Mouse (Mus musculus) cerebral cortex, adult 2 months (tissue): ENCODE results near the gene Thrb.

Experiments
- WGBS: fragments of 180-500 bp; shearing (Covaris S2); methylation state at CpG from one replicate; pipeline ENCODE4 v1.1.7; 2018; 5-methylcytosine and 5-hydroxymethylcytosine counted together

Thrb gene

DNA sequence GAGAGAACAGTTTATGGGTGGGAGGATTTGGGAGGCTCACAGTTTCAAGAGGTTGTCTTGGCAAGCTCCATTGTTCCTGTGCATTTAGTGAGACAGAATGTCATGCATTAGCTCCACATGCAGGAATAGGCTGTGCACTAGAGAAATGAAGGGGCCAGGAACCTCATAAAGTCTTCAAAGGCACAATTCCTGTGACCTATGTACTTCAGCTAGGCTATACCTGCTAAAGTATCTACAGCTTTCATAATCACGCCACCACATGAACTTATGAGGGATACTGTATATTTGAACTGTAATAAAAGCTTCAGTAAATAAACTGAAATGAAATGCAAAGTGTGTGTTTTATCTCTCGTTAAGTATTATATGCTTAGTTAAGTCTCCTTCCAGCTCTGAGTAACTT, 59.4 kb downstream of the Thrb start:
- WGBS = 61% methylated on average over 2 of the region's 2 CpGs

DNA sequence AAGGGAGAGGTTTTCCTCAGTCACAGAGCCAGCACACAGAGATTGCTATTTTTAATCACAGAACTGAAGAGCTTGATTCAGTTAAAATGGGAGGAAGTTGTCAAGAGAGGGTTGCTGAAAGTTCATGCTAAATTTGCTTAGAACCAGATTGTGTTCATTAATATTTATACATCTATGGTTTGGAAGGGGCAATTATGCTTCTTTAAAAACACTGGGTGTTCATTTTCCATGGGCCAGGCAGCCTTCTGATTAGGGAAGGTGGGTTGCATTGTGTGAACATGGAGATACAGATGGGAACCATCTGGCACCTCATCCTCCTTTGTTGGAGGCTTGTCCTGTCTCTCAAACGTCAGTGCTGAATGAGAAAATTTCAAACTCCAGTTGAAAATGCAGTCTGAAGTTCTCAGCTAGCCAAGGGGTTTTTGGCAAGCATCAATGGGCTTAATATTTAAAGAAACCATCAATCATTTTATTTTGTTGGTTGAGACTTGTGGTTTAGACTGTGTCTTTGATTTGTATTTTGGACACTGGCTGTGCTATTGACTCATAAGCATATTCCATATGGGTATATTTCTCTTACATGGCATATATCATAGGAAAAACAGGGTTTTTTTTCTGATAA, 62.9 kb downstream of the Thrb start:
- 14% methylated on average over 1 of the region's 1 CpGs for WGBS

DNA sequence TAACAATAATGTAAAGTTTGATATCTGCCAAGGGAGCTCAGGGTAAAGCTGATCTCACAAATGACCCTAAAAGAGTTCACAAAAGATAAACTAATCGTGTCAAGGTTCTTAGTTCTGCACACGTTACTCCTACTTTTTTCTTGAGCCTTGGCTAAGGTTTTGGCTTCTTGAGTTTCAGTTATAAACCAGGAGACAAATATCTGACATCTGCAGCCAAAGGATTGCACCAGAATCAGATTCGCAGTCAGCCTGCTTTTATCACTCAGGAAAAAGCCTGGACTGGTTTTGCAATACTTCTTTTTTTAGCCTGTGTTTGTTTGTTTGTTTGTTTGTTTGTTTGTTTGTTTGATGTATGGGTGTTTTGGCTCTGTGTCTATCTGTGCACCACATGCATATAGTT, 64.5 kb downstream of the Thrb start:
- WGBS = 73% methylated on average over 3 of the region's 3 CpGs

DNA sequence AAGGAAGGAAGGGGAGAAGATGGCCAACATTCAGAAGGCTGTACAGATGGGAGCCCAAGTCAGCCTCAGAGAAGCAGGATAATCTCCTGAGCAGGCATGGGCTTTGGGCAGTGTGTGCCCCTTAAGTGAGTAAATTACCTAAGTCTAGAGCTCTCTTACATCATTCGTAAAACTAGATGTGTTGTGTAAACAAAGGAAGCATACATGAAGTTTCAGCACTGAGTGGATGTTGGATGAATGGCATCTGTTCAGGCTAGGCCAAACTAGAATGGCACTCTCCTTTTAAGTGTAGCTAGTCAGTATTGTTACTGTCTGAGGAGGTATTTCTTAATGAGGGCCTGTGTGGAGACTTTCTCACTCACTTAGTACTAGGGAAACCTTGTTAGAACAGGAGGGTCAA, 66.8 kb downstream of the Thrb start:
- WGBS = 58% methylated on average over 1 of the region's 1 CpGs

DNA sequence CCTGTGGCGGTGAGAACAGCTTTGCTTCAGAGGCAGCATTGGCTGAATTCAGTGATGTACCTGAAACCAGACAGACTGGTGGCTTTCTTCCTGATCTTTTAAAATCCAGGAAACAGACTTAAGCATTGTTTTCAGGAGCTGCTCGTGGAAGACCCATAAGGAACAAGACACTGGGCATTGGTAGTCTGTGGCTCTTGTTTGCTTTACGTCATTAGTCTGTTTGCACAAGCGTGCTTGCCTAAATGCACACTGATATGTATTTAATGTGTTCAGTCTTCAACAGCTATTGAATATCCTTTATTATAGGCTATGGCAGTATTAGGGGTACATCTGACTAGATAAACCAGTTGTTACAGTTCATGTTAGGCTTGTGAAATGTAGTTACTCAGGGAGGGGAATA, 67.8 kb downstream of the Thrb start:
- 90% methylated on average over 4 of the region's 4 CpGs for WGBS

DNA sequence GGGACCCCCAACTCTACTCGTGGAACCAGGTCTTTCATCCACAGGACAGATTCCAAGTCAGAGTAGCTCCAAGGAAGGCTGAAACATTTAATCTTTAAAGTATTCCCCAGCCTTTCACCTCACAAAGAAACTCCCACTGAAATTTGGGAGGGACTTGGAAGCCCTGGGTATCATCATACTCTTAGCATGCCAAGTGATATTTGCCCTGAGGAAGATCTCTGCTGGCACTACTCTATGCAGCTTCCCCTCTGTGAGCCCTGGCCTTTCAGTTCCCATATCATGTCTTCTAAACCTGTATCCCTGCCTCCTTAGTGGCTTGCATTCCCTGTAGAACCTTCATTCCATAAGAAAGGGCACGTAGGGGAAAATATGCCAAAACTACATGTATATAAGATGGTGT, 68.8 kb downstream of the Thrb start:
- WGBS = 82% methylated on average over 2 of the region's 2 CpGs

DNA sequence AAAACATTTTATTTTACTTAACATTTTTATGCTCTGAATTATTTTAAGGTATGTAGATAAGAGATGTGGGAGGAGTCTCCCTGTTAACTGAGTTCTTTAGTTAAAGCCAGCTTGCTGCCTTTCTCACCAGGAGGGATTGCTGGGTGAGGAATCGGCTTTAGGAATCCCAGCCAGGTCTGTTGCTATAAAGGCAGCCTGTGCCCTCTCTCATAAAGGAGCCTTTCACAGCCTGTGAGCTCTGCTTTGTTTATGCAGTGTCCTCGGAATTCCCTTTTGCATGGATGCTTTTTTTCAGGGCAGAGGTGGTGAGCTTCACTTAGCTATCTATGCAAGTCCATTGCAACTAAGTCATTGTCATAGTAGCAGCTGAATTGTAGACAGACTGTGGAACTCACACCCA, 71.0 kb downstream of the Thrb start:
- WGBS = 14% methylated on average over 2 of the region's 2 CpGs

DNA sequence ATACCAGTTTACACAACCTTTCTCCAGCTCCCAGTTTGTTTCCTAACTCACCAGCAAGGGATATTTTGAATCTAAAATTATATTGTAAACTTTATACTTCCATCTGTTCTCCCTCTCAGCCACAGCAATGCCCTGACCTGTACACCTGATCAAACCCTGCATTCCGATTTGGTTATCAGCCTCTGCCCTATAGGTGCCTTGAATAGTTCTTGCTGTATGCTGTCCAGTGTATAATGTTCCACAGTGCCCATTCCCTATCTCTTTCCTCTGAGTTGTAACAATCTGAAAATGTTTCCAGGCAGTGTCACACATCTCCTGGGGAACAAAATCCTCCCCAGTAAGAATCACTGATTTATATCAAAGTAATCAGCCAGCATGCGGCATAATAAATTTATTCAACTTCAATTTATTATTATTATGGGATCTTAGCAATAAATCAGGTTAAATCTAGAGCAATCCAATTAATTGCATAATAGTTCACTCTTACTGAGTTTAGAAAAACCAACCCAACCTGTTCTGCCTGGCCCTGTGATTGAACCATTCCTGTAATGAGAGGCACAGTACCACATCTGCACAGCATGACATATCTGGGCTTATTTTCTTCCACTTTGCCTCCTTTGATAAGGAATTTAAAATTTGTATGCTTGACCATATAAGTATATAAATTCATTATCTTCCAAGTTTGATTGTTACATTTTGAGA, 73.2 kb downstream of the Thrb start:
- 90% methylated on average over 2 of the region's 2 CpGs for WGBS

DNA sequence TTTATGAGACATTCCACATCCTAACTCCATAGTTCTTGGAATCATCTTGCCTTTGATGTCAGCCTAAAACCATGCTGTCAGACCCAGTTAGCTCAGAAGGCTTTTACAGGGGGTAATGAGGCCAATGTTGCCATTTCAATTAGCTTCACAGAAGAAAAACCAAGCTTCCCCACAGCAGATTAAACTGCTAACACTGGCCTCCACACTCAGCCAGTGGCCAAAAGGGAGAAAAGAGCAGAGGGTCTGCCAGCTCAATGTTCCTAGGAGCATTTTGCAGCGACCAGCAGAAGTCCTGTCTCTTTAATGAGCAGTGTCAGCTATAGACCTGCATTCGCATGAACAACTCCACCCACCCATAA, 73.7 kb downstream of the Thrb start:
- WGBS = 70% methylated on average over 2 of the region's 2 CpGs

DNA sequence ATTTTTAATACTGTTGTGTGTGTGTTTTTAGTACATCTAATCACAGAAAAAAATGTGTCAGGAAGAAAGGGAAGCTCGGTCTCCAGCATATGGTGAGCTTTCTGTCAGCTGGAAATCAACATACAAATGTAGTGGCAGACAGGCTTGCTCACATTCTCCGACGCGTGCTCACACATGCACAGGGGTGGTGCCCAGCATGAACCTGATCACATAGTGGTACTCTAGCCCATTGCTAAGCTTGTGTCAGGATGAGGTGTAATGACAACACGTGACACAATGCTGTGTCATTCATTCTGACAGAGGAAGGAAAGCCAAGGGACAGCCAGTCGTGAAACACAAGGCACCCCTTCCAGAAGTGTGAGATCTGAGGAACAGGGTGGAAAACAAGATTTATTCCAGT, 75.4 kb downstream of the Thrb start:
- WGBS = 53% methylated on average over 6 of the region's 6 CpGs

DNA sequence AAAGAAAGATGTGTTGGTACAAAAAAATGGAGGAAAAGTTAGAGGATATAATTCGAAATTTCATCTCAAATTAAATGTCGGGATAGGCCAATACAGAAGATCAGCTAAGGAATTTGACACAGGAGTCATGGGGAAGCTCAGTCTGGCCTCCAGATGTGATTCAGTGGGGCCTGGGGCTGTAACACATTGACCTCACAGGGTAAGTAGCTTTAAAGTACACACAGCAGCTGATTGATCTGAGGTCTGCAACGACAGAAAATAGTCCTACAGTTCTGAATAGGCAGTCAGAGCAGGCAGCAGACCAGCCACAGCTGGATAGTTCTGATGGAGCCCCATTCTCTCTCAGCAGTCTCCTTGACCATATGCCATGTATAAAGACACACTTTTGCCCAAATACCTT, 80.8 kb downstream of the Thrb start:
- WGBS = 64% methylated on average over 3 of the region's 3 CpGs

DNA sequence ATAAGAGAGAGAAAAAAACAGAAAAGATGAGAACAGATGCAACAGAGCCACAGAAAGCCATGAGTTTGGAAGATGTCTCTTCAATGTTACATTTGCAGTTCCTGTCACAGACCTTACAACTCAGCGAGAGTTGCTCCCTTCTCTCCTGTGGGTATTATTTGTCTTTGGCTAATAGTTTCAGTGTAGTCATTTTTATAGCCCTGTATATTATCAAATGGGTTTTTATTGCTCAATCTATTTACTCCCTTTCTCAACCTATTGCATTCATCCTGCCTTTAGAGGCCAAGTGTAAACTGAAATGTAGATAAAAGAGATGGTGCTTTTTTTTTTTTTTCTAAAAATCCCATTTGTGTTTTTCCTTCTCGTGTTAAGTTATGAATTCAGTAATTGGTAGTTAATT, 82.2 kb downstream of the Thrb start:
- WGBS = 75% methylated on average over 2 of the region's 2 CpGs

DNA sequence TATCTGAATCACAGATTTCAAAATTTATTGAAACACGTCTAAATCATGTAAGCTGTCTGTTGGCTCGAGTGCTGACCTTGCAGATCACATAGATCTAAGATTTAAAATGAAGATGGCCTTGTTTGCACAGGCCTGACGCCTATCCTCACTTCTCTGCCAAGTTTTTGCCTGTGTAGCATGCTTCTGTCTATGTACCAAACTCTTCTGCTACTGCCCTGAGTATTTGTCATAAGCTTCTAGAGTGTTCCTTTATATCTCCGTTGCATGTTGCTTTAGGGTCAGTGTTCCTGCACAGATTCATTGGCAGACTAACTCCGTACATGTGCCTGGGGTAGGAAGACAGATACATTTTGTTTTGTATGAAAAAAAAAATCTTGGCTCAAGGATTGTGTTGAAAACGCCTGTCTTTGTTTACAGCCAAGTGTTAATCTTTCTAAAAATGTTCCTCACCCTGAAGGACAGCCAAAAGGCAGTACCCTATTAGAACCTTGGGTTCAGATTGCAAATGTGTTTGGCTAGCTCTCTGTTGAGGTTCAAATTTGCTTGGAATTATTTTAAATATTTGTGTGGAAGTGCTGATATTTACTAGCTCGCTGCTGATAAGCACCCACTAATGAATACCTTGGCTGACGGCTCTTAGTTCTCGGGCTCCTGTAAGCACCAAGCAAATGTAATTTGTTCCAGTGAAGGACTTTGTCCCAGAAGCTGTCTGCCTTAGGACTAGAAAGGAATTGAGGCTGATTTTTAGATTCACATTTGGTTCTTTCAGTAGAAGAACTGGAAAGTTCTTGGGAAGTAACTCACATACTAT, 83.0 kb downstream of the Thrb start:
- WGBS = 51% methylated on average over 9 of the region's 9 CpGs

DNA sequence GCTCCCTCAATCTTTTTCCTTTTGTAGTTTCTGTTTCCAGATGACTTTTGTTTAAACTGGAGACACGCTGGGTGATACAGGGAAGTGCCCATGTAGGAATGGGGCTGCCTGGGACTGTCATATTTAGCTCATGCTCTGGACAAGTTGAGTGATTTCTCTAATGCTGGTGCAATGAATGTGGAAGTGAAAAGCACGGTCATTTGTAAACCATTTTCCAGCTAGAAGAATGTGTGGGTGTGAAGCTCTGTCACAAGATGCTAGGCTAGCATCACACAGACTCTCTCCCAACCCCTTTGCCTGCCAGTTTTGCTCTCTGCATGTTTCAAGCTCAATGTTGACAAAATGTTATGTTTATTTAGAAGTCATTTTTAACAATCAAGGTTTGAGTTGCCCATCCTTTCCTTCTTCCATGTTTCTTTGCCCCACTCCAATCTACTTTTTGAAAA, 83.7 kb downstream of the Thrb start:
- 44% methylated on average over 2 of the region's 2 CpGs for WGBS

DNA sequence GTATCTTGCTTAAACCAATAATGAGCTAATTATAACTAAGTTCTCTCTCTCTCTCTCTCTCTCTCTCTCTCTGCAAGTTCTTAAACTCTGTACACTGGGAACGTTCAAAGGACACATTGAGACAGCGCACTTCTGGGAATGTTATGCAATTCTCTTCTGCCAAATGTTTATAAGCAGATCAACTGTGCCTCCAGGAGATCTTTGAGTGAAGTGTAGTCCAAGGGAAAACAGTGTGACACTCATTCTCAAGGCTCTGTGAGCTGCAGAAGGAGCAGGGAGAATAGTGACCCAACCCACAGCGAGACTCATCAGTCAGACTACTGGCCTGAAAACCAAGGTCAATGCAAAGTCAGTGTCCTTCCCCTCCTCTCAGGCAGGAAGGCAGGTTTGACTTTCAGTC, 87.9 kb downstream of the Thrb start:
- WGBS = 63% methylated on average over 3 of the region's 3 CpGs

DNA sequence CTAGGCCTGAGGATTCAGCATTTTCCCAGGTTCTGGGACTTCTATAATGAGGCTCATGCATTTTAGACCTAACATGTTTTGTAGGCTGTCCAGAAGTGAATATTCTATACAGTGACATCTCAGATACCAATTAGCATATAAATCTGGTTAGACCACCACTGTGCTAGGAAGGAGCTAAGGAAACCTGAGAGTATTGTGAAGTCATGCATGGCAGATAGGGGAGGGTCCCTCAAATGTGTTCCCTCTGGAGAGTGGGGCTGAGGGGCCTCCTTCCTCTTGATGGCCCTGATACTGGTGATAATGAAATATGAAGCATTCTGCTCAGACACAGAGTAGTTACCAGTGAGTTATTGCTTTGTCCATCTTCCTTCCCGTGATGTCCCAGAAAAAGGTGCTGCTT, 91.8 kb downstream of the Thrb start:
- WGBS = 92% methylated on average over 1 of the region's 1 CpGs

DNA sequence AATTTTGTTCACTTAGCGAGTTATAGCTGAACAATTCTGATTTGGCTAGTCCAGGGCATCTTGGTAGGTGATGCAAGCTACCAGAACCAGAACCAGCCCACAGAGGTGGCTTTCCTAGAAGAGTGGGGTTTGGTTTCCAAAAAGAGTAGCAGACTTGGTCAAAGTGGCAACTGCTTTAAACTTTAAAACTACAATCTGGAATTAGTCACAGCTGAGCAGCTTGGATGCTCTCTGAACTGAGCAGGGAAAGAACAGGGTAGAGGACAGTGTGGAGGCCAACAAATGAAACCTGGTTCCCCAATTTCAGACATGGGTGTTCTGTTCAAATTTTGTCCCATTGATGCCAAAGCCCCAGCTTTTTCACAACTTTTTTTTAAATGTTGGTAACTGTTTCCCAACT, 93.4 kb downstream of the Thrb start:
- 89% methylated on average over 1 of the region's 1 CpGs for WGBS

DNA sequence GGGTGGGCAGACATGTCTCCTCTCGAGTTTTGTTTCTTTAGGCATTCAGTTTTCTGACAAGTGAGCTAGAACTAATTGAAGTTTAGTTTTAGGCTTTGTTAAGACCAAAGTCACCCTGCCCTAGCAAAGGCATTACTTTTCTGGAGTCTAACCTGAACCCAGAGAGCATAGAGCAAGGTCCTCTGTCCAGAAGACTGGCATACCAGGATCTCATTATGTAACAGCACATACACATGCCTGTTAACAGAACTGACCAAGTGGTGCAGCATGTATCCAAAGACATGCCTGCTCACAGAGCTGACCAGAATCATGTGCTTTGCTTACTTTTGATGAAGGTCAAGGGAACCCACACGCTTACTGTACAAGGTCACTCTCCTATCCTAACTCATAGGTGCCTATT, 107.9 kb downstream of the Thrb start:
- WGBS = 67% methylated on average over 2 of the region's 2 CpGs

DNA sequence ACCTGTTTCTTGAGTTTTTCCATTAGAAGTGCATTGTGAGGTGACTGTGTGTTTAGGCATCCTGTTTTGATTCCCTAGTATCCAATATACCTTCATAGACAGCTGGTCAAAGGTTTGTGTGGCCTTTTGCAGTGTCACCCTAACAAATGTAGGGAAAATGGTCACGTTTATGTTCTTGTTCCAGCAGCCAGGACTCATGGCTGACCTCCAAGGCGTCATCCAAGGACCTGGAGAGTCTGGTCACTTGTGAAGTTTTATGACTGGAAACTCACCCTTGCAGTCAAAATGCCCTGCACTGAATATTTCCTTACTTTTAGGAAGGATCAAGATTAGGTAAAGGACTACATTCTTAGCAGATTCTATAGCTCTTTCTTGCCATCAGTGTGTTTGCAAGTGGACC, 114.3 kb downstream of the Thrb start:
- 86% methylated on average over 2 of the region's 2 CpGs for WGBS

DNA sequence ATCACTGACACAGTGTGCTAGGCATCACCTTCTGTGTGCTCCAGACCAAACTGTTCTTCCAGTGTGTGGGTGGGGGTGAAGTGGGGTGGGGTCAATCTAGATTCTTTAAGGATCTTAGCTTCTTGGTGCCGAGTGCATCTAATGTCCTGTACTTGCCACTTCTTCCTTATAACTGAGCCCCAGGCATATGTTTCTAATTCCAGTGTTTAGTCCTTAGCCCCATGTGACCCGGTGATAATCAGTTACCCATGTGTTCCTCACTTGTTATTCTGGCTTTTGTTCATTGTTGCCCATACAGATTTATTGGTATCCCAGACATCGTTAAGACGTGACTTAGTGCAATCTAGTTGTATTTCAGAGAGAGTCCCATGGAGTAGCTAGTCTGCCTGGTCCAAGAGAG, 121.9 kb downstream of the Thrb start:
- 76% methylated on average over 4 of the region's 4 CpGs for WGBS

DNA sequence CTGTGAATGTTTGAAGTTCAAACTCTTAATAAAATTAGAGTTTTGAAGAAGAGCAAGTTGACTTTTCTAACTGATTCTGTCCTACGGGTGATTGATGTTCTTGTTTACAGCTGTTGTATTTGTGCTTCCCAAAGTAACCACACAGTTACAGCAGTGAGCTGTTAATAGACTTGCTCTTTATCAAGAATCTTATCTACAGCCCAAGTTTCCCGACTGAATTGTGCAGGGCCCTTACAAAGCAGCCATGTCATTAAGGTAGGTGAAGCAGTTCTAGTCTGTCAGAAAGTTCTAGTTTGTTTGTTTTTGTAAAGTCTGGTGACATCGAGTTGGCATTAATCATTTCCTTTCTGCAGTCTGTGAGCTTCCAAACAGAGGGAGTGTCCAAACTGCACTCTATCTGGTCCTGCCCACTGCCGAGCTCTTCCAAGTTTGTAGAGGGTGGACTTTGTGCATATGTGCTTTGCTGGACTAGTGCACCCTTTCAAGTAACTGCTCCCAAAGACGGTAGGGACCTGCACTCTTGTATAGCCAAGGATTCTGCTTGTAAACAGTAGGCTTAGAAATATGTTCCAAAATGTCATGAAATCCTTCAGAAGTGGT, 124.2 kb downstream of the Thrb start:
- WGBS = 50% methylated on average over 5 of the region's 5 CpGs

DNA sequence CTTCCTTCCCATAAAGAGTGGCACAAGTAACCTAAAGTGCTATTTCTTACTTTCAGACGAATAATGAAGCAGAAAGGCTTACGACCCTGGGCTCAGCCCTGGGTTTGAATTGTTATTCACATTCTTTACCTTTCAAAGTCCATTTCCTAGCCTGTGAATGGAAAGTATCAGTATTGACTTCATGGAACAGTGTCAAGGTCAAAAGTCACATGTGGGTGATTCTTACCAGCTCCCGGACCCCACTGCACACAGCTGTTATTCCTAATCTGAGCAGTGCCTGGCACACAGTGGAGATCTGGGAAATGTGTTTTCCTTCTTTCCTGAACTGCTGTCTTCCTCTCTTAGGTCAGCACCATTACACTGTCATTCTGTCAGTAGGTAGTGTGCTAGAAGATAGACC, 125.3 kb downstream of the Thrb start:
- WGBS = 75% methylated on average over 3 of the region's 3 CpGs

DNA sequence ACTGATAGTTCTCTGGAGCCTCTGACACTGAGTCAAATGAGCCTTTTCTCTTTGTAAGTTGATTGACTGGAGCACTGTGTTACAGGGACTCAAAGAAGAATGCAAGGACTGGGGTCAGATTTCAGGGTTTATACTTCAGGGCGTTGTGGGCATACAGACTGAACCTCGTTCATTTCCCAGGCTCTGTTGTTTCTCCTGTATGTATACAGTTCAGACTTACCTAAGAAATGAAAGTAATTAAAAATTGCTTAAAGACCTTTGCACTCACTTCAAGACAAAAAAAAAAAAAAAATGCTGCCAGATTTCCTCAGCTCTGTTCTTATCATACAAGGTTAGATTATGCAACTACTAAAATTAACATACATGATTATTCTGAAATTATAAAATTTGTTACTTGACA, 126.2 kb downstream of the Thrb start:
- 60% methylated on average over 2 of the region's 2 CpGs for WGBS
